Mouse (Mus musculus) splenic B cell, adult 2 months (primary cell): ENCODE measurements around the gene Ate1.
A peak's percentile ranks its signal among the peaks of the same experiment; 100 is the strongest.

ENCODE experiments used
- DNase-seq: peaks from one replicate; pipeline ENCODE4 v3.0.0-alpha.2; 2011; ENCODE audit warnings: low read depth, low spot score
- H3K27me3 ChIP-seq: 2 replicates; pipeline ENCODE4 v1.6.1; 2012; ENCODE audit warnings: mild to moderate bottlenecking, low read length, moderate library complexity, mixed read lengths; ENCODE audit not compliant: control insufficient read depth, poor library complexity, insufficient read depth, severe bottlenecking
- H3K36me3 ChIP-seq: 2 replicates; pipeline ENCODE4 v1.6.1; 2012; ENCODE audit warnings: mild to moderate bottlenecking, low read length, moderate library complexity, mixed read lengths; ENCODE audit not compliant: control insufficient read depth, poor library complexity, insufficient read depth, severe bottlenecking

Ate1 gene

DNA sequence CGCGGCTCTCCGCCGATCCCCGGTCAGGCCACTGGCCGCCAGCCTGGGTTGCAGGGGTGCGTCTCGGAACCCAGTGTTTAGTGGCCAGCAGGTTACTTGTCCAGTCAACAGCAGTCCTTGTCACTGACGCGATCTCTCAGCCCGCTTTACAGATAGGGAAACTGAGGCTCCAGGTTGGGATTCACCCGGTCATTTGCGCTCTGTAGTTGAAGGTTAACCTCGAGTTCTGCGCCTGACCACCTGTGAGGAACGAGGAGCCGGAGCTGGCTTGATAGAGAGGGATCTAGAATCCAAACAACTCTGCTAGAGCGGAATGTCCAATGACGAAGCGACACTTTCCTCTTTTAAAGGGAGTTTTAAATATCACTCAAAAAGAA is at the start of gene Ate1:
TSS of gene Ate1 (minus strand) at position 321 of the 377 bp plus-strand sequence.
- Histone ChIP-seq H3K36me3 (no peaks in the 10 kb centered on the region), H3K27me3 (no peaks in the 10 kb centered on the region)
- no peak for DNase-seq

DNA sequence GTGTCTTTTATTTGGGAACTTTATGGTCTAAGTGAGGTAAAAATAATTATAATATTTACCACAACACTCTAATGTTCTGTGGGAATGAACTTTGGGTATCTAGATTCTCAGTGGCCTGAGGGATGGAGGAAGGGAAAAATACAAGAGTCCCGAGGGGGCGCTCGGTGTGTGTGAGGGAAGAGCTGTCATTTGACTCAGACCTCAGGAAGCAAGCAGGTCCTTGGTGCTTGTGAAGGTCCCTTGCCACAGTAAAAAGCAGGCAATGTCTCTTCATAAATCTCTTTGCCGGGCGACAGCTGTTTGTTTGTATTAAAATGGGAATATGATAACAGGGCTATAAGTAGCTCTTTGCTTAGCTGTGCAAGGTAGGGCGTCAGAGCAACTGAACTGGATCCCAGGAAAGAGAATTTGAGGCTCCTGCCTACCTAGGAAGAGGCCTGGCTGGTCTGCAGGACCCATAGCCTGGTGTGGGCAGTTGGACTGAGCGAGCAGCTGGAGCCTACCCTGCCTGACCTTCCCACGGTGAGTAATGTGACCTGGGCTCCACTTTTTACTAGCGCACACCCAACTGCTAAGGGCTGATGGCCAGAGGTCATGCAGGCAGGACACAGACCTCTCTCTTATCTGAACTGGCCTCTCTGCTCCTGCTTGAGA is 48.7 kb upstream of the Ate1 start:
- H3K36me3 ChIP-seq = no peaks in the 10 kb centered on the region
- H3K27me3 ChIP-seq = no peaks in the 10 kb centered on the region
- DNase-seq = no peak

DNA sequence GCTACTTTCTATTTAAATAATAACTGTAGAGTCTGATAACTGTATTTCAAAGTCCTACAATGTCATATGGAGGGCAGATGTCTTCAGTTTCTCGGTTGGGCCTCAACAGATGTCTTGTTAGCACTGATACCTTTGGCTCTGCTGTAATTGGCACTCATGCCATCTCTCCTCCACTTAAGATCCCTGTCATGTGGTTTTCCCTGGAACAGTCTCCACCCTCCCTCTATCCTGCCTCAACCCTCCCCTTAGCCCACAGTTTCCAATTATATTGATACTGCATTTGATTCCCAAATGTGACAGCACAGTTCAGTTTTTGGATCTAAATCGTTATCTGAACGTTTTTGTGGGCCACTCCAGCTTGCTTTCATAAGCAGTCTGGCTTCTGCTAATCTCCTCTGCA is 44.4 kb upstream of the Ate1 start:
- Histone ChIP-seq H3K27me3 (no peaks in the 10 kb centered on the region), H3K36me3 (no peaks in the 10 kb centered on the region)
- DNase-seq = no peak

- H3K27me3 ChIP-seq = no peaks in the 10 kb centered on the region
Observed at GRCm38 (mm10) chr7:130563880-130564279, 43.7 kb upstream of the Ate1 start.

GRCm38 (mm10) chr7:130563276-130563675 is 43.1 kb upstream of the Ate1 start:
- no peaks in the 10 kb centered on the region for H3K36me3 ChIP-seq
- DNase-seq = no peak
- H3K27me3 ChIP-seq = no peaks in the 10 kb centered on the region

More at GRCm38 (mm10) chr7:130563880-130564279, 43.7 kb upstream of the Ate1 start:
- no peaks in the 10 kb centered on the region for H3K36me3 ChIP-seq
- DNase-seq = no peak

DNA sequence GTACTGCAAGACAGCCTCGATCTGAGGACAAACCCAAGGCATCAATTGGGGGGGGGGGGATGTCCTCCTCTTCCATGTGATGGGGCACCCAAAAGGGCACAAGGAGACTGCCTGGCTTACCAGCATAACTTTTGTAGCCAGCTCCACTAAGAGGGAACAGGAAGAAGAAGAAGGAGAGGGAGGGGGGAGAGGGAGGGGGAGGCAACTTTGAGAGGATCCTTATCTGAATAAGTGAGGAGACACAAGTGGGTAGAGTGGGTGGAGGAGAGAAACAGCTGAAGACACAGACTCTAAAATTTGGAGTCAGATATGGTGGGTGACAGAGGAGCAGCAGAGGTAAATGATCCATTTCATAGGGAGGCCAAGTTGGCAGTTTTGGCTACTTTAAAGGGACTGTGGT is 40.8 kb upstream of the Ate1 start:
- H3K36me3 ChIP-seq = no peaks in the 10 kb centered on the region
- no peaks in the 10 kb centered on the region for H3K27me3 ChIP-seq
- DNase-seq = no peak

- no peaks in the 10 kb centered on the region for H3K27me3 ChIP-seq
- H3K36me3 ChIP-seq = no peaks in the 10 kb centered on the region
- DNase-seq = no peak
Observed at GRCm38 (mm10) chr7:130558592-130558991, 38.4 kb upstream of the Ate1 start.

DNA sequence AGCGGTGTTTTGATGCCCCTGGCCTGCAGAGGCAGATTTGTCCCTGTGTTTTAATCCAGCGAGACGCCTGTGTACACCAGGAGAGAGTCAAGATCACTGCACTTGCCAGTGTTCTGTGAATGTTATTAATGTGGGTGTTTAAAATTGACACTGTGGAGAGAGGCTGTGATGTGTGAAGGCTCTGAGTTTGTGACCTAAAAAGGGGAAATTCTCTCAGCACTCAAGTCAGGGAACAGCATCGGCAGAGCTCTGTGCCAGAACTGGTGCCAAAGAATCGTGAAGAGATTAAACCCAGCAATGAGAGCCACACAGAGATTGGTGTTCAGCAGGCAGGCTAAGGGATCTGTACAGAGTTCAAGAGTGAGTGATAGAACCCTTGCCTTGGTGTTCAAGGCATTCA is 35.4 kb upstream of the Ate1 start:
- H3K27me3 ChIP-seq = no peaks in the 10 kb centered on the region
- no peaks in the 10 kb centered on the region for H3K36me3 ChIP-seq
- DNase-seq = no peak

- DNase-seq = no peak
- Histone ChIP-seq H3K36me3 (no peaks in the 10 kb centered on the region), H3K27me3 (no peaks in the 10 kb centered on the region)
Observed at GRCm38 (mm10) chr7:130553321-130553720, 33.2 kb upstream of the Ate1 start.

DNA sequence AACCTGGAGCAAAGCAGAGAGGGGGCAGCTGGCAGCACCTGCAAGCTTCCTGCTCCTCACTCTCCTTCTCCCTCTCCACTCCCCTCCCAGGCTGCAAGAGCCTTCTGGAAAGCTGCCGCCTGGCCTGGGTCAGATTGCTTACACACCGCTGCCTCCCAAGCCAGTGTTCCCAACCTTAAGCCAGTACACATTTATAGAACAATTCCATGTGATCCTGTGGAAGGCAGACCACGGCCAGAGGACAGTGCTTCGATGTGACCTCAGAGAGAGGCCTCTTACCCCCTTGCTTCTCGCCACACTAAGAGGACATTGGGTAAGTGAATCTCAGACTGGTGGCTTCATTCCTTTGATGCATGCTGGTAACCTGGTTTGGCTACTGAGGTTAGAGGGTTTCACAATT is 32.6 kb upstream of the Ate1 start:
- no peak for DNase-seq
- H3K36me3 ChIP-seq = no peaks in the 10 kb centered on the region
- H3K27me3 ChIP-seq = no peaks in the 10 kb centered on the region

- DNase-seq = peak; percentile 59
Observed at GRCm38 (mm10) chr7:130547635-130548175, 27.5 kb upstream of the Ate1 start.

DNA sequence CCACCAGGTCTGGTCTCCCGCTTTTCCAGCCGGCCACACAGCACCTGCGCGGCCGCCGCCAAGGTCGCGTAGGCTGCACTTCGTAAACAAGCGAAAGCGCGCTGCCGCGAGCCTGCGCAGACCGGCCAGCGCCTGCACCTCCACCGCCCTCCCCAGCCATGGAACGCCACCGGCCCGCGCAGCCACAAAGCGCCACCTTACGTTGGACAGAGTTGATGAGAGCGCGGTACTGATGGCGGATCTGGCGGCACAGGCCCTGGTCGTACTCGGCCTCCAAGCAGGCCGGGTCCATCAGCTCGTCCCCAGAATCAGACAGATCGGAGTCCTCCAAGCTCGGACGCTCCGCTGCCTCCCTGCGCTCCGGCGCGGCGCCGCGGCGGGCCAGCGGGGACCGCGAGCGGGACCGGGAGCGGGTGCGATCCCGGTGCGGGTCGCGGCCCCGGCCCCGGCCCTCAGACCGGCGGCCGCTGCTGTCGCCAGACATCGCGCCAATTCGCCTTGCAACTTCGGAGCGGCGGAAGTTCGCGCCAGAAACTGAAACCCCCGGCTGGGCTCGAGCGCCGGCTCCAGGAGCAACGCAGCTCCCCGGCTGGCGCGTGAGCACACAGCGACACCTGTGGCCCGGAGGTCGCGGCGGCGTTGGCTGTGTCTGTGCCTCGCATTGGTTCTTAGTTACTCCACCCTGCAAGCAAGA is 26.8 kb upstream of the Ate1 start:
- peak; percentile 95 for DNase-seq
- Histone ChIP-seq H3K36me3 (peaks cover 1% of the 10 kb centered on the region), H3K27me3 (no peaks in the 10 kb centered on the region)

More at GRCm38 (mm10) chr7:130547635-130548175, 27.5 kb upstream of the Ate1 start:
- Histone ChIP-seq H3K27me3 (no peaks in the 10 kb centered on the region), H3K36me3 (peaks cover 1% of the 10 kb centered on the region)

DNA sequence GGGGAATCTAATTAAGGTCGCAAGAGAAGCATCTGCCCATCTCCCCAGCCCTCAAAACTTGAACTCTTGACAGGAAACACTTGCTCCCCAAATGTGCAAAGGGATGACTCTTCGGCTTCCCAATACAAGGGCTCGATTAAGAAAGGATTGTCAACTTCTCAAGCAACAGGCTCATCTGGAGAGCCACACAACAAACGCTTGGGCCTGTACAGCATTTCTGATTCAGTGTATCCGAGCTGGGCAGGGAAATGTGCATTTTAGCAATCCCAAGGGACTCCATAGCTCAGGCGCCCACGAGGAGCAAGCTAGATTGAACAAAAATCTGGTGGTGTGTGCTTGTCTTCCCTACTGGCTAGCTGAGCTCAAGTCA is 26.2 kb upstream of the Ate1 start:
- Histone ChIP-seq H3K36me3 (peaks cover 2% of the 10 kb centered on the region), H3K27me3 (no peaks in the 10 kb centered on the region)
- DNase-seq = no peak

- Histone ChIP-seq H3K27me3 (no peaks in the 10 kb centered on the region), H3K36me3 (peaks cover 4% of the 10 kb centered on the region)
- DNase-seq = no peak
Observed at GRCm38 (mm10) chr7:130545893-130546292, 25.7 kb upstream of the Ate1 start.

DNA sequence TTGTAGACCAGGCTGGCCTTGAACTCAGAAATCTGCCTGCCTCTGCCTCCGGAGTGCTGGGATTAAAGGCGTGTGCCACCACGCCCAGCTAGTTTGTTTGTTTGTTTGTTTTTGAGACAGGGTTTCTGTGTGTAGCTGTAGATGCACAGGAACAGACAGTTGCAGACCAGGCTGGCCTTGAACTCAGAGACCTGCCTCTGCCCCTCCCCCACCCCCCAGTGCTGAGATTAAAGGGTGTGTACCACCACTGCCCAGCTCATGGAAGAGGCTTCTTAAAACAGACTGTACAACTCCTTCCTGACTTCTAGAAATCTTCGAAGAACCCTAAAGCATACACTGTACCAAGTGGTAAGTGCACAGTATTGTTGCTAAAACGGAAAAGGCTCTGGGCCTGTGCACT is 25.2 kb upstream of the Ate1 start:
- H3K27me3 ChIP-seq = no peaks in the 10 kb centered on the region
- no peak for DNase-seq
- peaks cover 4% of the 10 kb centered on the region for H3K36me3 ChIP-seq
